Mouse (Mus musculus) c-Kit-positive CD71-positive TER-119-positive erythroid progenitor cells, embryonic 14.5 days (primary cell): ENCODE measurements at regions not wholly inside any gene's neighbourhood (a gene's known extent, or its start where the extent isn't known, plus 50 kb on each side); places are given as distances from the start of the nearest gene placed in this dataset.

Experiments used
- DNase-seq: peaks from one replicate; pipeline ENCODE4 v3.0.0-alpha.2; 2013; ENCODE audit warnings: low spot score

GRCm38 (mm10) chr10:56453578-56454069 is 76.5 kb downstream of the Gja1 start:
- no peak for DNase-seq

DNA sequence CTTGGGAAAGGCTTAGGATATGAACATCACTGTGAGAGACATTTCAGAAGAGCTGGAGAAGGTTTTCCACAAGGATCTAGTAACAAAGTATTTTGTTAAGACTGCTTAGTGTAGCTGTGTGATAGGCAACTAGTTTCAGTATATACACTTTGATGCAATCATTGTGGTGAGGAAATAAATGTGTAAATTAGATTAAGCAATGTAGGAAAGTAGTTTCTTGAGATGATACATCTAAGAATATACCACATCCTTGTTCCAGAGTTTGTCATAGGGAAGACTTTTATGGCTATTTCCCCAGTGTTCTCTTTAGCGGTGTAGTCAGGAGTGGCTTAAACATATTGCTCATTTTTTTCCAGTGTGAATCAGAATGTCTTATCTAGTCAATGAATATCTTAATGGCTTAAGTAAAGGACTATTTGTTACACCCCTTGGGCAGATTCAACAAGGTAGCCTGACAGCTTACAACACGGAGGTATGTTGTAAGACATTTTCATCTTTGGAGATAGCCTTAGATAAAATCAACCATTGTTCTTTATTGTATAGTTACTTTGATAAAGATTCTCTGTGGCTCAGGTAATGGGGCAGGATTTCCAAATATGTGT is 78.8 kb downstream of the Gja1 start:
- no peak for DNase-seq

GRCm38 (mm10) chr10:56468537-56468936 is 91.4 kb downstream of the Gja1 start:
- DNase-seq, result no peak

GRCm38 (mm10) chr10:56468993-56469712 is 92.0 kb downstream of the Gja1 start:
- no peak for DNase-seq

DNA sequence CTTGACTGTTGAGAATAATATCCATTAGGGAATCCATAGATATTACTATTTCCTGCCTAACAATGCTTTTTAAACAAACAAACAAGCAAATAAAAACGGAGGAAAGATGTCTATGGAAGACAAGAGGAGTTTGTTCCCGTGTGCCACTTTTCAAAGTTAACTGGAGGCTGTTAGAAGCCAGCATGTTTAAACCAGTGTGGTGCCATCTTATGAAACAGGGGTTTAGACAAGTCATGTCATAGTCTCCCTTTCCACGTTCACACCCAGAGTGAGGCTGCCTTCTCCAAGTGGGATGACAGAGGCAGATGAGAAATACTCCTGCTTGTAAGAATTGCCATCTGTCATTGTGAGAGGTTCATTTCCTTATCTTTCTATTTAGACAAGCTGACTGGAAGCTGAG is 92.8 kb downstream of the Gja1 start:
- DNase-seq, result no peak

DNA sequence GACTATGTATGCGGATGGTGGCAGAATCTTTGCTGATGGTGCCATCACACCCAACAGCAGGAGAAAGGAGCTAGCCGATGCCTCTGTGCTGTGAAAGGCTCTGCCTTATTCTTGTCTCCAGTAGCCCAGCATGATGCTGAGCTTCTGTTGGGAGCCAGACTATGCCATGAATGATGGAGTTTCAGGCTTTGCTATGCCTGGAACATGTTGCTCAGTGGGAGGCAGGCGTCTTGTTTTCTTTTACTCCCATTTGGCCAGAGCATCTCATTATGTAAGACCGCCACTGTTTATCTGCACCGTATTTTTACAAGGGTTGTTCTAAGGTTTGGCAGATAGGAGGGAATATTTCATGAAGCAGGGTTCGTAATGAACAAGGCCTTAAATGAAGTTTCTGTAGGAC is 97.8 kb downstream of the Gja1 start:
- DNase-seq, result no peak

DNA sequence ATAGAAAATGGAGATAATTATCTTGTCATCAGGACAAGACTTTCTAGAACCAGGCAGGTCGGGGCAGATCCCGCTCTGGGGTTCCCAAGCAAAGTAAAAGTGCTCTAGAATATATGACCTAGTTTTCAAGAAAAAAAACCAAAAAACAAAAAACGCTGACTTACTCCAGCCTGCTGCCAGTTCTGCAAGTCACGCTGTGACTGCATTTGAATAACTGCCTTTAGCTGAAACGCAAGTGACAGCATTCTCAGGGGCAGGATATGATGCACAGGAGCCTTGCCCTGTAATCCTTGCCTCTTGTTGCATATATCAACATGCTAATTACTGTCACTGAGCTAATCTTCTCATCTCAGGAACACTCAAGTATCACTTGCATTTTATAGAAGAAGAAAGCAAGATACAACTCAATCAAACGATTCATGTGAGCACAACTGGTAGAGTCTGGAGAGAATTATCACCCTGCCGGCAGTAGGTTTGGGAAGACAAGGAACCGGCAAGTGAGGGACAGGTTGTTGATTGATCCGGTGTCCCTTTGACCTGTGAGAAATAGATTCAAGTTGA is 105.1 kb downstream of the Gja1 start:
- no peak for DNase-seq

DNA sequence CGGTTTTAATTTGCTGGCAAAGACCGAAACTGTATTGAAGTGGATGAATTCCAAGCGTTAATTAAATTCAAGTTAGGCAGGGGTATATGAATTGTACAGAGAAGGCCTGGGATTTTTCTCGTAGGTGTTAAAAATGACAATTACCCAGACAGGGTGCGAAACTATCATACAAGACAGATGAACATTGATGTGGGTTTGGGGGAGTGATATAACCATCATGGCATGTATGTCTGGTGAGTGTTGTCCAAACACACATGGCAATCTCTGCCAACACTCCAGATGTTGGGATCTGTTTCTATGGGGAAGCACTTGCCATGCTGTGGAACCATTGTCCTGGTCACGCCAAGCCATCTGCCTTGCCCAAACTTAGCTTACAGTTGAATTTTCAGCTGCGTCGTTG is 107.8 kb downstream of the Gja1 start:
- DNase-seq, result no peak

DNA sequence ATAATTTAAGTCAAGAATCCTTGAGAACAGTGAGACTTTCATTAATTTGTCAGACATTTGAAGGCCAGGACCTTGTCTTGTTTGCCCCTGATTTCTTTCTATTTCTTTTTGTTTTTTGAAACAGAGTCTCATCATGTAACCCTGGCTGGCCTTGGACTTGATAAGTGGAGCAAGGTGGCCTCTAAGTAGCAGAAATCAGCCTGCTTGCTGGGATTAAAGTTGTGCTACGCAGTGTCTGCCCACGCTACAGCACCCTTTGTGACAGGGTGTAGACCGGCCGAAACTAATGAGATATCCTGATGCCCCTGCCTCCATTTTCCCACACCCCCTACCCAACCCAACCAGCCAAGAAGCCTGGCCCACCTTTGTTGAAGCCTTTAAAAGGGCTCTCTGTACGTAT is 108.6 kb downstream of the Gja1 start:
- no peak for DNase-seq

DNA sequence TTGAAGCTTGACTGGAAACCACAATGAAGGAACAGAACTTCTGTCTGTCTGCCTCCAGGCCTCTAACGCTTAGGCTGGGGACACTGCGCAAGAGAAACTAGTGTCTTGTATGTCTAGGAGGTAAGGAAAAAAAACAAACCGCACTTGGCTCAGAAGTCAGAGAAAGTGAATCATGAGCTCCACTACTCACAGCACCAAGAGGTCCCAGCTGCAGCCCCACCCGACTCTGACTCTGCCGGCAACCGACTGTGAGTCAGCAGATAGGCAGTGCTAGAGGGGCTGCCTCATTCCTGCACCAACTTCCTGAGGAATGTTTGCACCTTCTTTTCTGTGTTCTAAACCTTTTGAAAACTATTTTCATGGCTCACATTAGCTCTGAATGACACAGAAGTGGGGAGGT is 109.5 kb downstream of the Gja1 start:
- peak; percentile 14 for DNase-seq

DNA sequence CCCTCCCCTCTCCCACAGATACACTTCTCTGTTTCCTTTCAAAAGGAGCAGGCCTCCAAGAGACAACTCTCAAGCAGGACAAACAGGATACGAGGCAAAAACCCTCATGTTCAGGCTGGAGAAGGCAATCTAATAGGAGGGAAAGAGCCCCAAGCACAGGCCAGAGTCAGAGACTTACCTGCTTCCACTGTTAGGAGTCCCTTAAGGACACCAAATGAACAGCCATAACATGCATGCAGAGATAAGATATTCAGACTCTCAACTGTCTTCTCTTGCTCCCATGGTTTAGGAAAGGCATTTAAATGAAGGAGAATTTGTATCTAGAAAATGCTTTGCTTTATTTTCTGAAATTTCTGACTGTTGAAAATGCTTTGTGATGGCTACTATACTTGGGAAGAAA is 116.3 kb downstream of the Gja1 start:
- DNase-seq, result no peak

- no peak for DNase-seq
Measured at GRCm38 (mm10) chr10:56495352-56495751, 118.2 kb downstream of the Gja1 start.

DNA sequence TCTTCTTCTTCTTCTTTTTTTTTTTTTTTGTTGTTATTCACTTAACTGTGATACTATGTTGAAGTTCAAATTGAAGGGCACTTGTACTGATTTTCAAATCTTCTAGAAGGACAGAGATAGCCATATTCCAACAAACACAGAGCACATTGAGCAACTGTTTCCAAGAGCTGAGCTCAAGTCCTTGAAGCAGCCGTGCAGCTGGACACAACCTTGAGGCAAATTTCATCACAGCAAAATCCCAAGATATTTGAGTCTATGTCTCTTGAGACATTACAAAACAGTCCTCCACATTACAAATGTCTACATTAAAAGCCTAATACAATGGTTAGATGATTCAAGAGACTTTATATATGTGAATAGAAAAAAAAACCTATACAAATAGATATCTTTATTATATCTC is 141.9 kb downstream of the Gja1 start:
- DNase-seq, result no peak

- no peak for DNase-seq
Measured at GRCm38 (mm10) chr10:56525791-56526190, 148.7 kb downstream of the Gja1 start.

DNA sequence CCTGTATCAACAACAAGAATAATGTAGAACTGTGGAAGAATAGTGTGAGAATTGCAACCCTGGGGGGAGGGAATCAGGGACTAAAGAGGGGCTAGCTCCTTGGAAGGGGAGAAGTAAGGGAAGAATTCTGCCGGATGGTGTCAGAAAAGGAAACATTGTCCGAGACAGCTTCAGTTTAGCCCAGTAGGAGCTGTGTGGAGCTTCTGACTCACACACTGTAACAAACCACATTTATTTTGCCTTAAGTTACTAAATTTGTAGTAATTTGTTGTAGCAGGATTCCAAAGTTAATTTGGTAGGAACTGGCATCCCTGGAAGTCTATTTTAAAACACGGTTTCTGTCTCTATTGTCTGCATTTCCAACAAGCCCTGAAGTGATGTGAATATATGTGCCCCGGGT is 160.0 kb downstream of the Gja1 start:
- no peak for DNase-seq

DNA sequence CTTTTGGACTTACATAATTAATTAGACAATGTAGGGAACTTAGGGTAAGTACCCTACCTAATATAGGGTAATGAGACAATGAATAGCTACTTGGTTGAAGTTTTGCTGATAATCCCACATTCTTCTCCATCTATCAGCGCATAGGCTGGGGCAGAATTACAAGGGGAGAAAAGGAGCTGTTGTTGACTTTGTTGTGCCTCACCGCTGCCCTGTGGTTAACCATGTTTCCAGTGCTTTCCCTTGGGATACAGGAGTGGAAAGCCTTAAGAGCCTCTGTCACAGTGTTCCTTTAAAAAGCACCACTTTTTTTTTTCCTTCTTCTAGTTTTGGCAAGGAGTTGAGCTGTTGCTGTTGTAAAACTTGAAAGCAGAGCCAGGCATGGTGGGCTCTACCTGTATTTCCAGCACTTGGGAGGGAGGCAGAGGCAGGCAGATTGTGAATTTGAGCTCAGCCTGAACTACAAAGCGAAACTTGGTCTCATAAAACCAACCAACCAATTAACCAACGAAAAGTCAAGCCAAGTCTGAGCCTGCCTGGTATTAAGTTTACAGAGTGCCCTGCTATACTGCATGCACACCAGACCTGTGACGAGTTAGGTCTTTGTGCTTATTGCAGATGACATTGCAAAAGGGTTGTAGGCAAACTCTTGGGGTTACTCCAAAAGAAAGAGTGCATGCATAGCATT is 162.8 kb downstream of the Gja1 start:
- no peak for DNase-seq

DNA sequence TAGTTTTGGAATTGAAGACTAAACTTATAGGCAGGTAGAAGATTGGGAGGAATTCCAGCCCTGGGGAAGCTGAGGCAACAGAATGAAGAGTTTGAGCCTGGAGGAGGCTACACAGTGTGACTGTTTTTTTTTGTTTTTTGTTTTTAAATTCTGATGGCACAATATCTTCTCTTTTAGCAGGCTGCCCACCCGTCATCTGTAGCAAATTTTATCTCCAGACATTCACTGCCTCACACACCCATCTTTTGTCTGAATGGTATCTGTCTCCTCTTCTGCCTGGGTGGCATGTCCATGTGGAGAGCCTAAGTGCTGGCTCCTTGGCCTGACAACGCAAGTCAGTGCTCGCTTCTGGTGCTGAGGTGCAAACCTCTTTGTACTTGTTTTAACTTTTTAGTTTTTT is 165.0 kb downstream of the Gja1 start:
- no peak for DNase-seq

DNA sequence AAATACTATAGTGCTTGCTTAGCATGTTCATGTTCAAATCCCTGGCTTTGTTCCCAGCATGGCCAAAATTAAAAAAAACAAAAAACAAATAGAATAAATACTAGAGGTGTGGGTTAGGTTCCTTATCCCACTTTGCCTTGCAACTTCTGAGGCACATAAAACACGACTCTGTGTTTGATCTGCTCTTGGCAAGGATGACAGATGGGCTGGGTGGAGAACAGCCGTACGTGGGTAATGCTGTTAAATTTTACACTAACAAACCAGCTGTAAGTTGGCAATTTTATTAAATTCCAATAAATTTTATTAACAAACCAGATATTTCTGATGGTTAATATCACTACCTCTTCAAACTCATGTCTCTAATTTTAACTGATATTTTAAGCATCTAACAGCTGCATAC is 168.9 kb downstream of the Gja1 start:
- no peak for DNase-seq

- no peak for DNase-seq
Measured at GRCm38 (mm10) chr10:56546824-56547223, 169.7 kb downstream of the Gja1 start.

DNA sequence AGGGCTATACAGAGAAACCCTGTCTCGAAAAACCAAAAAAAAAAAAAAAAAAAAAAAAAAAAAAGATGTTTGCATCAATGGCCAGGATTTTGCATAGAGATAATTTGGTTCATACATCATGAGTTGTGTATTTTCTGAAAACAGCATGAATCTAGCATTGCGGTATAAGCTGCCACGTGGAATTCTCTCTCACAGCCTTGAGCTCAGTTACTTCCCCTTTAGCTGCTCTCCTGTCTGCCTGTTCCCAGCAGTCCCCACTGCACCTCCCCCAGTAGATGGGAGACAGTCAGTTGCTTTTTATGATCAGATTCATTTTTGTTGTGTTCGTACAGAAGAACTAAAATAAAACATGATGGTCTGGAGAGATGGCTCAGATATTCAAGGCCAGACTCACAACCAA is 170.7 kb downstream of the Gja1 start:
- DNase-seq, result no peak

GRCm38 (mm10) chr10:56566836-56567442 is 189.8 kb downstream of the Gja1 start:
- no peak for DNase-seq

DNA sequence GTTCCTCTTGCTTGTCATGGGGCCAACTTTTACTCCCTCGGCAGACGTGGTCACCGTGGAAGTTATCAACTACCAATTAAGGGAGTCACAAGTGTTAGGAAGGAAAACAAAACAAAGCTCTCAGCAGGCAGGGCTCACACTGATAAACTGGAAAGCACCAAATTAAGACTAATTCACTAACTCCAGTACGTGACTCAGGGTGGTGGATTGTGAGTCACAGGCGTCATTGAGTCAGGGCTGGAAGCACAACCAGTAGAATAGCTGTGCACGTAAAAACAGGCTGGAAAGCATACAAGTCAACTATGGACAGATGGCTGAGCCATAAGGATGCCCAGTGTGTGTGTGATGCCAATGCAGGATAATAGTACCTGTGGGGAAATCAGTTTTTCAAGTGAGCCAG is 204.9 kb downstream of the Gja1 start:
- DNase-seq, result no peak

- no peak for DNase-seq
Measured at GRCm38 (mm10) chr10:56587205-56587604, 210.1 kb downstream of the Gja1 start.
